Mouse (Mus musculus) skeletal muscle tissue, adult 2 months (tissue): ENCODE measurements around the gene Vps45.
A peak's percentile ranks its signal among the peaks of the same experiment; 100 is the strongest.
"Not testable (repeated sequence)": the region's sequence is repeated elsewhere in the genome, so short reads cannot be mapped to it uniquely, and the experiment has no call there.

Experiments
- DNase-seq: peaks from one replicate; pipeline ENCODE4 v3.0.0-alpha.2; 2012; ENCODE audit warnings: low read depth, low spot score

Gene Vps45

GRCm38 (mm10) chr3:95997203-95997721 lies 61.0 kb downstream of the Vps45 start:
- no peak for DNase-seq

DNA sequence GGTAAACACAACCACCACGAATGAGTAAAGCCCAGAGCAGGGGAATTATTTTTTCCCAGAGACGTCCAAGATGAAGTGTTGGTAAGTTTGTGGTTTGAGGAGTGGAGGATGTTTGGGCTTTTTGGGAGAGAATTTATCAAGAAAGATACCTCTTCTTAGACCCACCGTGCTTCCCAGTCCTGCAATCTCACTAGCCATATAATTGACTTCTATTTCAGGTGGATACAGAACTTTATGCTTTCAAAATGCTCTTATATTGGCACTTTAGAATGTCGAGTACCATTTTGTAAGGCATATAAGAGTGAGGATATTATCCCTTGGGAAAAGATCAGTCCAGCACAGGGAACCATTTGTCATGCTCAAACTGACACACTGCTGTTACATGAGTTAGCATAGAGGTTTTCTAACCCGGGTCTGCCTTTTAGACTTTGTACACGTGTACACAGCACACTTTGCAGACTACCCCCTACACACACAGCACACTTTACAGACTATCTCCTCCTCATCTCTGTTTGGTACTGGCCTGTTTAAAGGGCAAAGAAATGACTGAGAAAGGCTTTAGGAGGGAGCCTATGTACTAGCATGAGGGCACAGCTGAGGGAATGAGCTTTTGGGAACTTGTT lies 61.7 kb downstream of the Vps45 start:
- no peak for DNase-seq

- no peak for DNase-seq
Observed at GRCm38 (mm10) chr3:95995802-95996428, 62.4 kb downstream of the Vps45 start, which contains the start of gene Plekho1. Gene Plekho1, minus strand, starts transcription at chr3:95996001.

GRCm38 (mm10) chr3:95994975-95995801 lies 63.1 kb downstream of the Vps45 start:
- no peak for DNase-seq

DNA sequence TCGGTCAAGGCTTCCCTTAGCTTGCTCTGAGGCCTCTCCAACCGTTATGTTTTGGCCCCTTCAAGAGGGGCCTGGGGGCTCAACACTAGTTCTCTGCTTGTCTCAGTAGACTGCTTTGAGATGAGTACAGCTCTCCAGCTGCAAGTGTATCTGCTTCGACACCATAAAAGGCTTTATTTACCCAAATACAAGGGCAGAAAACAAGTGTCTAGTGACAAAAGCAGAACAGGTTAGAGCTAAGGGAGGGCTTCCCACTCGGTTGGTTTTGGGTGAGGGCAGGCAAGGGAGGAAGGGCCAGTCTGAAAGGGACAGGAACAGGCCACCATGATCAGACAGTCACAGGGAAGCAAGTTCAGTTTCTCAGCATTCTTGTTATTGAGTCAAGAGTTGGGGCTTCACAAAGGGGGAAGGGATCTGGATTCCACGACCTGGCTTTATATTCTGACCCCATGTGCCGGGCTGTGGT lies 63.9 kb downstream of the Vps45 start:
- no peak for DNase-seq

DNA sequence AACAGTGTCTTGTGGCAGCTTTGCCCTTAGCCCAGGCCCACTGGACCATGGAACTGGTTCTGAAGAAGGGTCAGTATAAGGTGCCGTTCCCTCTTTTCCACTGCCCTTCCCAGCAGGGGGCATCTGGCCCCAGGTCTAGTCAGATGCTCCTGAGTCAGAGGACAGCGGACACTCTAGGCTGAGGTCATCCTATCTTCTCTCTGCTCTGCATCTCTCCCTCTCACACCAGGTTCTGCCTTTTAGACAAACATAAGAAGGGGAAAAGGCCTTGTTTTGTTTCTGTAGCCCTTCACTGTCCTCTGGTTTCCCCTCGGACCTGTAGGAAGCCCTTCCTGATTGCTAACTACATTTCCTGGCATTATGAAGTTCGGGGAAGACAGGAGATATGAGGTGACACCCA lies 64.4 kb downstream of the Vps45 start:
- no peak for DNase-seq

DNA sequence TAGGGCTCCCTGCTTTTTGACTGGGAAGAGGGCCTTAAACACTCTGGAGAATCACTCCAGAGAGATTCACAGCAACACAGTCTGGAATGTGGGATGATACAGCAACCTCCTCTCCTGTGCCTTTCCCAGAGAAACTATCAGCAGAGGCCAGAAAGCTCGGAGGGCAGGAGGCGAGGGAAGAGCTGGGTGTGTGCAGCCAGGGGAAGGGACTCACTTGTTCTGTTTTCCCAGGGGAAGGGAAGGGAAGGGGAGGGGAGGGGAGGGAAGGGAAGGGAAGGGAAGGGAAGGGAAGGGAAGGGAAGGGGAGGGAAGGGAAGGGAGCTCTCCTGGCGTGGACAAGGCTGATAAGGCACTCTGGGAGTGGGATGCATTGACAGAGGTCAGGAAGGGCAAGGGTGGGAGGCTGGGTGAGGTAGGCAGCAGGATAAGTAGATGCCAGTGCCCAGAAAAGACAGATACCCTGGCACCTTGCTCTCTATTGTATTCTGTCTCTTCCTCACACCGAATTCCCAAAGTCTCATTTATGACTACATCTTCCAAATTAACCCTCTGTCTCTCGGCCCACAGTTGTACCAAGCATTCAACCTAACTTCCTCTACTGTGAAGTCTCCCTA lies 65.2 kb downstream of the Vps45 start:
- DNase-seq, result no peak

- no peak for DNase-seq
Observed at GRCm38 (mm10) chr3:95990413-95990941, 67.8 kb downstream of the Vps45 start.

DNA sequence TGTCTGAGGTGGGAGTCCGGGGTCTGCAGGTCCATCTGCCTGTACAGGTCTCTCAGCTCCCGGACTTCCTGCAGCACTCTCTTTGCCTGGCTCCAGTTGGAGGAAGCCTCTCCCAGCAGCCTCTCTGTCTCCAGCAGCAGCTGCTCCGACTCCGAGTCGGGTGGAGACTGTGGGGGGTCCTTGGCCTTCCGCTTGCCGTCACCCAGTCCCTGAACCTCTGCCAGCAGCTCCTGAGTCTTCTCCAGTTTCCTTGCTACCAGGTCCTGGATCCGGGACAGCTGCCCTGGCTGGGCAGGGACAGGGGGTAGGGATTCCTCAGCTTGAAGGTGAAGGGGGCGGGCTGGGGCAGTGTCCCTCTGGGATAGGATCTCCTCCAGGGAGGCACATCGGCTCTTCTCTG lies 69.3 kb downstream of the Vps45 start:
- peak; percentile 80 for DNase-seq

DNA sequence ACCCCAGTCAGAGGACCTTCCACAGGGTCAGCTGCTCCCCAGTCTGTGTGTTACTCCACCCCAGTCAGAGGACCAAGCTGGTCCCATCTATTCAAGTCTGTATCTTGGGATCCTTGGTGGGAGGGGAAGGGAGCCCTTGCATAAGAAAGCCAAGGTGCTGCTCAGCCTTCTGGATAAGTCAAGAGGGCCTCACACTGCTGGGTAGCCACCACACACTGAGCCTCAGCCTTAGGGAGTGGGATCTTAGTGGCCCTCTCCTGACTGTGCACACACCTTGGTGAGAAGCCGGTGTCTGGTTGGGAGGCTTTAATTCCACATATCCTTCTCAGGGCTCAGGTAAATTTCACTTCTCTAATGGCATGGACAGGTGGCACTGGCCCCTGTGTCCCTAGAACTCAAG lies 70.1 kb downstream of the Vps45 start:
- DNase-seq, result no peak

GRCm38 (mm10) chr3:95987386-95988110 lies 70.7 kb downstream of the Vps45 start:
- no peak for DNase-seq

DNA sequence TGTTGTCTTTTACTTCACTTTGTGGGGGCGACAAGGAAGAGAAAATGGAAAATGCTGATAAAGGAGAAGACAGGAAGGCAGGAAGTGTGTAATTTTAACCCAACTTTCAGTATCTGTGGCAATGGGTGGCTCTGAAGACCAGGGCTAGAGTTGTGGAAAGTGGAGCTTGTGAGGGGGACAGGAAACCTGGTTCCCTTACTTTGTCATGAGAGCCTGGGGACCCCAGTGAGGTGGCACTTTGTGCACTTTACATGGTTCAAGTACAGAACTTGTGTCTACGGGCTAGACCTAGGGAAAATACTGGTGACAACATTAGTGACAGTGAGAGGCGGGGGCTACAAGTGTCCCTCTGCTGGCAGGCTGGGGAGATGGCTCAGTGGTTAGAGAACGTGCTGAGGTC lies 71.3 kb downstream of the Vps45 start:
- DNase-seq, result no peak

DNA sequence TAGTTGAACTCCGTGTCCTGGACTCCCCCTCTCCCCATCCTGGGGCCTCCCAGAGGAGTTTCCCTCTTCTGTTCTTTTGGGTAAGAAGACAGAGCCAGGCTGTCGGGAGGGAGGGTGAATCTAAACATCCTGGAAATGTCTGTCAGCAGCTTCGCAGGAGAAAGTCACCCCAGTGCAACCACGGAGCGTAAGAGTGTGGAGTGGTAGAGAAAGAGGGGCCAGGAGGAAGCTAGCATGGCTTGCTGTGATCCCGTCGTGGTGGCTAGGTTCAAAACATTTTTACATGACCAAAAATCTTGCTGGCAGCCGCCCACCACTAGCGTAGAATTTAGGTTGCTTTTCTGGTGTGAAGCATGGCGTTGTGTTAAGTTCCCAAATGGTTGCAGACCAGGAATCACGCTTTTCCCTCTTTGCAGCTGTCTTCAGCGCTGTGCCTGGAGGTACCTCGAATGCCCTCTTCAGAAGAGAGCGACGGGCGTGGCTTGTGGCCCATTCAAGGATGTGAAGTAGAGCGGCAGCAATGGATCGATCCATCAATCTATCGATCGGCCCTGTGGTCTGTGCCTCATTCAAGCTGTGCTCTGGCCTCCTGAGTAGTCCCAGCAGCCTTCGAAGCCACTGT lies 72.2 kb downstream of the Vps45 start:
- no peak for DNase-seq

DNA sequence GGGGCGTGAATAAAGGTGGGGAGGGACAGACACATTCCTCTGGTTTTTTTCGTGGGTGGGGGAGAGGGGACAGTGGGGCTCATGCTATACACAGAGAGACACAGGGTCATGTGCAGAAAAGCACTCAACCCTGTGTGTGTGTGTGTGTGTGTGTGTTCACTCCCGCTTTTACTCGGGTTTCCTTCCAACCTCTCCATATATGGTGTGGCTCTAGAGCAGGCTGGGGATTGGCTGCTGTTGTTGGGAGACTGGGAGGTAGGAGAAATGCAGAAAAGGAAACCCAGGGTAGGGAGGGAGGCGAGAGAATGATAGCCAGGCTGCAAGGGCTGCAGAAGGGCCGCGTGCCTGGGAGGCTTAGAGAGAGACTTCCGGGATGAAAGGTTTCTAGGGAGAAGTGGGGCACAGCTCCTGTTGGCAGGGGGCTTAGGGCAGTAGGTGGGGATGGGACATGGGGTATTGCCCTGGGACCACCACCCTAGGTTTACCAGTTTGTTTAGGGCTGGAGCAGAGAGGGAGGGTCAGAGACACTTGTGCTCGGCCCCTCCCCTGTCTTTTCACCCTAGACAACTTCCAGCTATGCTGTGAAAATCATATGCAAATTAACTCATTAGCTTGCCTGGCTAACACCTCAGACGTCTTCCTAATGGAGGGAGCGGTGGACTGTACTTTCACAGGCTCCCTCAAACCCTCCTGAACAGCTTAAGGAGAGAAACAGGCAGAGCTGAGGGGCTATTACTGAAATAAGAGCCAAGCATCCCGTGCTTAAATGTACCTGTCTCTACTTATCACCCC lies 72.9 kb downstream of the Vps45 start:
- DNase-seq, result peak; percentile 89

GRCm38 (mm10) chr3:95982129-95982528 lies 76.1 kb downstream of the Vps45 start:
- DNase-seq, result no peak

- no peak for DNase-seq
Observed at GRCm38 (mm10) chr3:95980276-95980970, 77.8 kb downstream of the Vps45 start.

GRCm38 (mm10) chr3:95978265-95978664 lies 80.0 kb downstream of the Vps45 start:
- DNase-seq, result no peak

DNA sequence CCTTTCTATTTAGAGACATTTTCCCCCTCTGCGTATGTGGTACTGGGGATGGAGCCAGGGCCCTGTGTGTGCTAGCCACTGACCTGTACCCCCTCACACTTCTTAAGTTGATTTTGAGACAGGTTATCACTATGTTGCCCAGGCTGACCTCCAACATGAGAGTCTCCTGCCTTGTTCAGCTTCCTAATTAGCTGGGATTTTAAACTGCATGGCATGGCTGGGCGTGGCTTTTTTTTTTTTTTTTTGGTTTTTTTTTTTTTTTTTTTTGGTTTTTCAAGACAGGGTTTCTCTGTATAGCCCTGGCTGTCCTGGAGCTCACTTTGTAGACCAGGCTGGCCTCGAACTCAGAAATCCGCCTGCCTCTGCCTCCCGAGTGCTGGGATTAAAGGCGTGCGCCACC lies 80.7 kb downstream of the Vps45 start:
- not testable (repeated sequence) for DNase-seq

- no peak for DNase-seq
Observed at GRCm38 (mm10) chr3:95977079-95977478, 81.2 kb downstream of the Vps45 start.
